Mouse (Mus musculus) monocyte, adult 59 days (primary cell): Measurements from ENCODE around the gene Ikzf4. TPM values are rescaled to one million over a fixed set of nuclear protein-coding genes. Genes with fewer than 3 reads are reported as not detected.

Experiments
- total RNA-seq, 2 experiments: library from RNA; stranded (reverse); gene quantifications; one replicate each; pipeline ENCODE4 v1.2.4; 2023

The Ikzf4 gene
- total RNA-seq = under 1 TPM in 1 of 2 experiments, not detected in 1; 0.16 TPM

DNA sequence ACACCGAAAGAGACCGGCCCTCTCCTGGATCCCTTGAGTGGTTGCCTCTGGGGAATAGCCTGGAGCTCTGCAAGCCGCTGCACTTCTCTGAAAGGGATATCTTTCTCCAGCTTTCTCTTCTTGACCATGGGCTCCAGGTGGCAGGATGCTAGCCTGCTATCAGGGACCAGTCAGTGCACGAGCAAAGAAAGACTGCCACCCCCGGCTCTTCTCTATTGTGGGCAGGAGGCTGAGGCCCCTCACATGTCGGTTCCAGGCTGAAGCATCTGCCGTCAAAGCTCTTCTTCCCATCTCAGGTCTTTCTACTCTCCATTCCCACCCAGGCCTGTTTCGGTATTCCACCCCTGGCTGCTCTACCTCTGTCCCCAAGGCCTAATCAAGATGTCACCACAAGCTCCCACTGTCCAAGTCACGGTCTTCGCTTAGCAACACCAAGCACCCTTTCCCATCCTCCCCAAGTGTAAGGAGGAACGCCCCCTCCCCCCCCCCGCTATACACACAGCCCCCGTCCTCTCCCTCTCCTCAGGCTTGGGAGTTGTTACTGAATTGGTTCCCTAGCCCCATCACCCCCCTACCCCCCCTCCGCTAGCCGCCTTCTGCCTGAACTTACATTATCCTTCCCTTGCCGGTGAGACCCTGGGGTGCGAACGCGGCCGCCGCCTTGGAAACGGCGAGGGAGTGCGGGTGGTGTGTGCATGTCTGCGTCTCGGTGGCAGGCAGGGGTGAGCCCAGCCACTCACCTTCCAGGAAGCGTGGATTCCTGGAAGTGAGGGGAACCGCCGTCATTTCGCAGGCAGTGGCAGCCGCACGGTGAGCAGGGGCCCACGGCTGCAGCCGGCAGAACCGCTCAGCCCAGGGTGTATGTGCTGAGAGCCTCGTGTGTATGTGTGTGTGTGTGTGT is at the start of gene Ikzf4:
Gene Ikzf4 (minus strand): TSS at position 881 of the 901 bp plus-strand sequence.

DNA sequence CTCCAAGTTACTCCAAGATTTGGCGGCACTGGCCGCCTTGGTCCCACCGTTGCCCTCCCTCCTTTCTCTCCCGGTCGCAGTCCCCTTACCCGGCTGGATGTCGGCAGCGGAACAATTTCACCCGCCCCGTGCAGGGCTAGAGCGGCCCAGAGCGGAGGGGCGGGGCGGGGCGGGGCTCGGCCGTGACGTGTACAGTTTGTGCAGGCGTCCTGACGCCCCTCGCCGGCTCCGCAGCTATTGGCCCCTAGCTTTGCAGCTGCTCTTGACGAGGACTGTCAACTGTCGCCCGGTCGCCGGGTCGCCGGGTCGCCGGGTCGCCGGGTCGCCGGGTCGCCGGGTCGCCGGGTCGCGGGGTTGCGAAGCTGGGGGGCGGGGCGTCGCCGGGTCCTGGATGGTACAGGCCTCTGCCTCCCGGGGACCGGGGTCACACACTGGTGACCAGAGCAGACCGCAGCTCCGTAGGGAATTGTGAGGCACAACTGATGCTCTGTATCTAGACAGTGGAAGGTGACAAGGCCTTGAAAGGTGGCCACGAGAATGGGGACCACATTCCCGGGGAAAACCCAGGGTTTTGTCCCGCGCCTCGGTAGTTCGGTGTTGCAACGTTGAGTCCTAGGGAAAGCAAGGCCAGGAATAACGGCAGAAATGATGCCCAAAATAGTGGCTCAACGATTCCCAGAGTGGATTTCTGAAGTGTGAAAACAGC is 28.1 kb upstream of the Ikzf4 start, which contains the start of gene Suox:
Gene Suox (minus strand): TSS at position 311 of the 706 bp plus-strand sequence.

DNA sequence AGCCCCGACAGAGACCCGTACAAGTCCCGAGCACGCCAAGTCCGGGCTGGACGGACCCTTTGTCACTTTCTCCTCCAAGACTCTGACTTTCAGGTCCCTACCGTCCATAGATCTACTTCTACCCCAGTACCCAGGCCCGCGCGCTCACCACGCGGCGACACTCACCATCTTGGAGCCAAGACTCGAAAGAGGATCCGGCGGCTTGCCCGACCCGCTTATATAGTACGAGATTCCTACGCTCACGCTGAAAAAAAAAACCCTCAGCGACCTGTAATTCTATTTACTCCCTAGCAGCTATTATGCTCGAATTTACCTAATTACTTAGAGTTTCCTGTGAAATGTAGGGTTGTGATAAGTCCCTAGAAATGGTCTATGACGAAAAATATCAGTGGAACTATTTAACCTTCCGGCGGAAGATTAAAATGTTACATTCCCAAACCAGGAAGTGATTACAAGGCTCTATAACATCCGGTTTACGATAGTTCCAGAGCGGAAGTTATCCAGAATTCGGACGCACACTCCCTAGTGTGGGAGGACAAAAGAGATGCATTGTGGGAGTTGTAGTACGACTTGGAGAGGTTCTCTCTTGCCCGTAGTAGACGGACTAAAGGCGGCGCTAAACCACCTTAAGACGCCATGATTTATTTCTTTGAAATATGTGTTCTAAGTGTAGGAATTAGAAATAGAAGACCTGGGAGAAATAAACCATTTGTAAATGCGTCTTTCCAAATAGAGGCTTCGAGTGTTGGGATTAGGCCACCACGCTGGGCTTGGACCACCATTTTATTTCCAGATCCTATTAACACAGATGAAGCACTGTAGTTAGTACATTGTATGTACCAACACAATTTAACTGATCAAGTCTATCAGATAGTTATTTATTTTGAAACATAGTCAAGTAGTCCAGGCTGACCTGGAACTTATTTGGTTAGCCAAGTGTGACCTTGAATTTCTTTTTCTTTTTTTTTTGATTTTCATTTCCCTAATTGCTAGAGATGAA is 19.2 kb downstream of the Ikzf4 start, which contains the start of gene Rps26:
Gene Rps26 (minus strand): TSS at position 437 of the 1,000 bp plus-strand sequence.

DNA sequence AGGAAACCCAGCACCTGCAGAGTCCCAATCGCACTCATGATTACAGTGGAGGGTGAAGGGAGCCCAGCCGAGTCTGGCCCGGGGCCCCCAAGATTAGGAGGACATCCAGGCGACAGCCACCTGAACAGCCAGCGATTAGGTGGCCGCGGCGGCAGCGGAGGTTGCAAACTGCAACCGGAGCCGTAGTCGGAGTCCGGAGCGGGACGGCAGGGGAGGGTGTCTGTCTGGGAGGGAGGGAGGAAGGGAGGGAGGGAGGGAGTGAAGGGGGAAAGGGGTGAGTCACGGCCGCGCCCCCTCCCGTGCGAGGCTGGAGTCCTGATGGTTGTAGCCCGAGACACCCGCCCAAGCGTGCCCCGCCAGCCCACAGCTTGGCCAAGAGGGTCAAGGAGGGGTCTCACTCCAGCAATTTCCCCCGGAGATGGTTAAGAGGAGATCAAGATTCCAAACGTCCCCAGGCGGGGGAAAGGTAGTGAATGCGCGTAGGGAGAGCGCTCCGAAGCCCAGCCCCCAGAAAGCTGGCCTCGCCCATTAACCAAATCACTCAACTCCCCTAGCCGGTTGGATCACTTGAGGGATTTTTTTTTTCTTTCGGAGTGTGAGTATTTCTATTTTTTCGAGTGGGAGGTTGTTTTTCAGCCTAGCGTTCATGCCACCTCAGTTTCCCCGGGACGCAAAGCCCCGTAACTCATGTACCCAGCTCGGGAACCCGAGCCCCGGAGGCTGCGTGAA is 56.2 kb downstream of the Ikzf4 start, which contains the start of gene Erbb3:
Gene Erbb3 (minus strand): TSS at position 189 of the 729 bp plus-strand sequence.

Other genes starting within 250 kb of the Ikzf4 start
- gene Slc39a5, start 244.8 kb downstream of the Ikzf4 start, total RNA-seq = not detected
- 10 to 100 TPM; 42.7 to 46.3 TPM for gene Nabp2, start 234.5 kb downstream of the Ikzf4 start, total RNA-seq
- gene Rnf41, start 234.3 kb downstream of the Ikzf4 start, total RNA-seq = 10 to 100 TPM; 50.3 to 51.2 TPM
- 100 to 1,000 TPM; 111 to 131 TPM for gene Smarcc2, start 186.7 kb downstream of the Ikzf4 start, total RNA-seq
- gene Myl6, start 151.8 kb downstream of the Ikzf4 start, total RNA-seq = 100 to 1,000 TPM; 761 to 845 TPM
- gene Myl6b, start 147.3 kb downstream of the Ikzf4 start, total RNA-seq = 1 to 10 TPM in 1 of 2 experiments, under 1 TPM in 1; 0.52 to 1.3 TPM
- 100 to 1,000 TPM; 138 to 156 TPM for gene Esyt1, start 120.1 kb downstream of the Ikzf4 start, total RNA-seq
- 10 to 100 TPM; 39.5 to 40.5 TPM for gene Zc3h10, start 98.2 kb downstream of the Ikzf4 start, total RNA-seq
- gene Rpl41, start 96.7 kb downstream of the Ikzf4 start, total RNA-seq = 1,000 to 10,000 TPM; 2,671 to 2,681 TPM
- 10 to 100 TPM; 39.1 to 41.6 TPM for gene Pa2g4, start 80.0 kb downstream of the Ikzf4 start, total RNA-seq
- 1 to 10 TPM; 1.7 TPM for gene Erbb3, start 56.3 kb downstream of the Ikzf4 start, total RNA-seq
- 100 to 1,000 TPM; 780 to 995 TPM for gene Rps26, start 19.2 kb downstream of the Ikzf4 start, total RNA-seq
- gene Suox, start 28.1 kb upstream of the Ikzf4 start, total RNA-seq = 1 to 10 TPM; 2.9 to 4.4 TPM
- 10 to 100 TPM; 87.5 to 89.5 TPM for gene Rab5b, start 50.3 kb upstream of the Ikzf4 start, total RNA-seq
- under 1 TPM; 0.37 to 0.49 TPM for gene Pmel, start 58.2 kb upstream of the Ikzf4 start, total RNA-seq
- gene Cdk2, start 59.0 kb upstream of the Ikzf4 start, total RNA-seq = 10 to 100 TPM; 34.9 to 37.9 TPM
- gene Dgka, start 98.9 kb upstream of the Ikzf4 start, total RNA-seq = 10 to 100 TPM; 49.5 to 55.2 TPM
- gene Pym1, start 101.9 kb upstream of the Ikzf4 start, total RNA-seq = 10 to 100 TPM; 20.3 to 22.7 TPM
- 10 to 100 TPM in 1 of 2 experiments, 1 to 10 TPM in 1; 9.8 to 18.0 TPM for gene Mmp19, start 144.9 kb upstream of the Ikzf4 start, total RNA-seq
- 10 to 100 TPM; 63.2 to 69.8 TPM for gene Dnajc14, start 158.1 kb upstream of the Ikzf4 start, total RNA-seq
- 10 to 100 TPM; 10.8 to 11.1 TPM for gene Tmem198b, start 158.4 kb upstream of the Ikzf4 start, total RNA-seq
- 10 to 100 TPM; 40.5 to 49.9 TPM for gene Sarnp, start 171.3 kb upstream of the Ikzf4 start, total RNA-seq
- 10 to 100 TPM; 30.9 to 41.1 TPM for gene Ormdl2, start 175.7 kb upstream of the Ikzf4 start, total RNA-seq
- under 1 TPM; 0.43 to 0.50 TPM for gene Gdf11, start 245.7 kb upstream of the Ikzf4 start, total RNA-seq